Mouse (Mus musculus) limb, embryonic 15.5 days (tissue): ENCODE data around the gene Cd300lf. TPM values are rescaled to one million over a fixed set of nuclear protein-coding genes. Genes with fewer than 3 reads are reported as not detected.

Source experiments
- ATAC-seq: fragments of 200-750 bp; cut with Nextera tagmentation; 2 replicates; pipeline ENCODE4 v1.8.0; 2017; ENCODE audit warnings: low read depth, moderate TSS enrichment; ENCODE audit not compliant: insufficient number of reproducible peaks, low FRiP score, low TSS enrichment
- H3K27ac ChIP-seq: fragments of 300-500 bp; sonication (generic); 2 replicates; pipeline ENCODE4 v1.5.1; 2015; ENCODE audit warnings: moderate library complexity, mild to moderate bottlenecking, inconsistent platforms
- H3K27me3 ChIP-seq: fragments of 300-500 bp; sonication (generic); 2 replicates; pipeline ENCODE4 v1.6.1; 2015; ENCODE audit warnings: inconsistent platforms
- H3K36me3 ChIP-seq: fragments of 300-500 bp; sonication (generic); 2 replicates; pipeline ENCODE4 v1.6.1; 2015; ENCODE audit warnings: inconsistent platforms
- H3K4me1 ChIP-seq: fragments of 300-500 bp; sonication (generic); 2 replicates; pipeline ENCODE4 v1.6.1; 2015; ENCODE audit warnings: inconsistent platforms
- H3K4me2 ChIP-seq: fragments of 300-500 bp; sonication (generic); 2 replicates; pipeline ENCODE4 v1.6.1; 2015; ENCODE audit warnings: mild to moderate bottlenecking, inconsistent platforms
- H3K4me3 ChIP-seq: fragments of 300-500 bp; sonication (generic); 2 replicates; pipeline ENCODE4 v1.5.1; 2015; ENCODE audit warnings: mild to moderate bottlenecking, inconsistent platforms
- H3K9ac ChIP-seq: fragments of 300-500 bp; sonication (generic); 2 replicates; pipeline ENCODE4 v1.6.1; 2015; ENCODE audit warnings: inconsistent platforms
- H3K9me3 ChIP-seq: fragments of 300-500 bp; sonication (generic); 2 replicates; pipeline ENCODE4 v1.6.1; 2016; ENCODE audit warnings: inconsistent platforms
- WGBS: fragments of 180-500 bp; shearing (Covaris S2); methylation state at CpG from one replicate; pipeline ENCODE4 v1.1.7; 2015; 5-methylcytosine and 5-hydroxymethylcytosine counted together
- polyA plus RNA-seq: library from polyadenylated mRNA; unstranded; fragments of >200 nt; fragmentation: Nextera tagmentation; extraction: Ambion mirVana; gene quantifications from 2 replicates; pipeline ENCODE4 v1.2.1, GENCODE M21; 2015

The Cd300lf gene
- polyA plus RNA-seq, 1 experiment from 2014 or later: 0.46 TPM

DNA sequence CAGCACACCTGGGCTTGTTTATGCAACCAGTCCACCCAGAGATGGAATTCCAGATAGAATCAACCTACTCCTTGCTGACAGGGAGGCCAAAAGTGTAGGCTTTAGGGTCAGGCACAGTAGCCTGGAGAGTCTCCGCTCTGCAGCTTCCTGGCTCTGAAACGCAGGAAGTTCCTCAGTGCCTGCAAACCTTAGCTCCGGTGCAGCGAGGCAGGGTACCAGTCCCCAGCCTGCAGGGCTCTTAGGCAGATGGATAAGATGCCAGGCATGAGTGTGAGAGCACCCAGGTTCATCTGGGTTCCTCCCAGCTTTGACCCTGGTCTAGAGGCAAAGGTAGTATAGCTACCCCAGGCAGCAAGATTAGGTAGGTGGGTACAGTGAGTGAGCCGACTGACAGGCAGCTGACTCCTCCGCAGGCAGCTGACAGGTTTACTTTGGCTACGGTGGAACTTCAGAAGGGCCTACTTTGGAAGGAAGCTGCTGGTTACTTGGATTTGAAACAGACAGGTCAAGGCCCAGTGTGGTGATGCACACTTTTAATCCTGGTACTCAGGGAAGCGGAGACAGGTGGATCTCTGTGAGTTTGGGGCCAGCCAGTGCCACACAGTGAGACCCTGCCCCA is 33.9 kb upstream of the Cd300lf start:
- 83% methylated on average over 8 of the region's 8 CpGs for WGBS
- peaks cover 40% of the 10 kb centered on the region for H3K4me1 ChIP-seq
- H3K4me3 ChIP-seq: no peak overlapping the region
- ATAC-seq: no peak
- no peaks in the 10 kb centered on the region for H3K36me3 ChIP-seq
- H3K4me2 ChIP-seq: no peak overlapping the region
- H3K27me3 ChIP-seq: peaks cover 28% of the 10 kb centered on the region
- H3K9ac ChIP-seq: no peak overlapping the region
- no peak overlapping the region for H3K27ac ChIP-seq
- H3K9me3 ChIP-seq: no peaks in the 10 kb centered on the region

DNA sequence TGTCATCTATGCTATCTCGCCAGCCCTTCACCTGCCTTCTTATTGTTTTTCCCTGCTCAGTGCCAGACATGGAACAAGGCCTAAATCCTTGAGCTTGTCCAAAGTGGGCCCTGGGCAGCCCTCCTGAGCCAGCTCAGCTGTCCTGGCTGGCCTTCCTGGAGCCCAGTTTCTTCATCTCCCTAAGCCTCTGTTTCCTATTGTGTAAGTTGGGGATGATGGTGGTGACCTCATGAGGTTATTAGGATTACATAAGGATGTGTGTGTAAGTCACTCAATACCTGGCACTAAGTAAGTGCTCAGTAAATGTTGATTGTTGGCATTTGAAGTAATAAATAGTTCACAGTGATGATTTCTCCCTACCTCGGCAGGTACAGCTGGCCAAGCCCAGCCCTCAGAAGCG is 33.0 kb upstream of the Cd300lf start:
- Histone ChIP-seq H3K27me3 (peaks cover 37% of the 10 kb centered on the region), H3K4me1 (peaks cover 40% of the 10 kb centered on the region), H3K4me2 (no peak overlapping the region), H3K36me3 (no peaks in the 10 kb centered on the region), H3K9me3 (no peaks in the 10 kb centered on the region), H3K27ac (no peak overlapping the region), H3K9ac (no peak overlapping the region), H3K4me3 (no peak overlapping the region)
- WGBS: 73% methylated on average over 3 of the region's 3 CpGs
- no peak for ATAC-seq

DNA sequence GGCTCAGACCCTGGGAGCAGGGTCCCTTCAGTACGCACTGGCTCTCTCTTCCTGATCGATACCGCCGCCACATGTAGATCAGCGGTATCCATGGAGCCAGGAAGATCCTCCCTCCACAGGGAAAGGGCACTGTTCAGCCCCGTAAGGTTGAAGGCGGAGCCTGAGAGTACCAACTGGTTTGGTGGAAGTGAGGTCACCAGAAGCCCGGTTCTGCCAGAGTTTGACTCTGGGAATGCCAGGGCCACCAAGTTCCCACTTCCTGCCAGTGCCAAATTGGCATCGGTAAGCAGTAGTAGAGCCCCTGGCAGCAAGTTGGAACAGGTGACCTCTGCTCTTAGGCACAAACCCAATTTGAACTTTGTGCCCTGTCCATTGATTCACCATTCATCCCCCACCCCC is 31.2 kb upstream of the Cd300lf start:
- H3K36me3 ChIP-seq: no peaks in the 10 kb centered on the region
- H3K4me1 ChIP-seq: peaks cover 30% of the 10 kb centered on the region
- WGBS: 5% methylated on average over 9 of the region's 9 CpGs
- no peak overlapping the region for H3K9ac ChIP-seq
- H3K9me3 ChIP-seq: no peaks in the 10 kb centered on the region
- peaks cover 42% of the 10 kb centered on the region for H3K27me3 ChIP-seq
- no peak overlapping the region for H3K27ac ChIP-seq
- peak overlapping the region; percentile 92 for H3K4me2 ChIP-seq
- peak overlapping the region; percentile 65 for H3K4me3 ChIP-seq
- no peak for ATAC-seq

DNA sequence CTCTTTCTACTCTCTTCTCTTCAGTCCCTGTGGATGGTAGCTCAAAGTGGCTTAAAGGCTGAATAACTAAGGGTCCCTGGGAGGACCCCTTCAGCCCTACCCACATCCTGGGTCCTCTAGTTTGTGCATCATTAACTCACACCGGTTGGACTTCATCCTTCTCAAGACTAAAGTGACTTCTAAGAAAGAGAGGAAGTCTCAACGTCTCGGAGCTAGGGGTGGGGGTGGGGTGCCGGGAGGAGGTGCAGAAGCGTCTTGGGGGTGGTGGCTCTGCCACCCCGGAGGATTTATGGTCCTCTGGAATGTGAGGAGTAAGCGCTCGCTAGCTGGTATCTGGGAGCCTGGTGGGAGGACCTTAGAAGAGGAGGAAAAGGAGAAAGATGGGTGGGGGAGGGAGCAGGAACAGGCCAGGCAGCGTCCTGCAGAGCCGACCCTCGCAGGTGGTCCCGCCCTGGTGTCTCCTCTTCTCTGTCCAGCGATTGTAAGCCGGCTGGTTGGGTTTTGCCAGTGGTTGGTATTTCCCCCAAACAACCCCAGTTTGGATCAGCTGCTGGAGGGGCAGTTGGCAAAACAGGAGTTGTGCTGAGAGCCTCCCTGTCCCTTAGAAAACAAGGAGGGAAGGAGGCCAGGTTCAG is 30.7 kb upstream of the Cd300lf start:
- H3K27ac ChIP-seq: no peak overlapping the region
- H3K4me1 ChIP-seq: peaks cover 30% of the 10 kb centered on the region

DNA sequence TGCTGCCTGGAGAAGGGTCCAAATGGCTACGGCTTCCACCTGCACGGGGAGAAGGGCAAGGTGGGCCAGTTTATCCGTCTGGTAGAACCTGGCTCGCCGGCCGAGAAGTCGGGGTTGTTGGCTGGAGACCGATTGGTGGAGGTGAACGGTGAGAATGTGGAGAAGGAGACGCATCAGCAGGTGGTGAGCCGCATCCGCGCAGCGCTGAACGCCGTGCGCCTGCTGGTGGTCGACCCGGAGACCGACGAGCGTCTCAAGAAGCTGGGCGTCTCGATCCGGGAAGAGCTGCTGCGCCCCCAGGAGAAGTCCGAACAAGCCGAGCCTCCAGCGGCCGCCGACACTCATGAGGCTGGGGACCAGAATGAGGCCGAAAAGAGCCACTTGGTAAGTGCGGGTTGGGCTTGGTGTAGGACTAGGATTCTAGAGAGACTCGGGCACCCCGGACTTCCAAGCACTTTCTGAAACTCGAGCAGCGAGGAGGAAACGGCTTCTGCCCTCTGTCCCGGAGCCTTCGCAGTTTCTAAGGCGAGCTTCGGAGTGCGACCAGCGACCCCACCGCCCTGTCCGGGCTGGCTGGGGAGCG is 29.9 kb upstream of the Cd300lf start:
- Histone ChIP-seq H3K27ac (no peak overlapping the region), H3K4me1 (peaks cover 30% of the 10 kb centered on the region)
- ATAC-seq: no peak

More for the DNA sequence above, 30.7 kb upstream of the Cd300lf start:
- ATAC-seq: no peak
- peak overlapping the region; percentile 92 for H3K4me2 ChIP-seq
- no peaks in the 10 kb centered on the region for H3K9me3 ChIP-seq
- no peaks in the 10 kb centered on the region for H3K36me3 ChIP-seq
- H3K9ac ChIP-seq: no peak overlapping the region
- H3K27me3 ChIP-seq: peaks cover 42% of the 10 kb centered on the region
- H3K4me3 ChIP-seq: peak overlapping the region; percentile 65
- under 1% methylated on average over 14 of the region's 14 CpGs for WGBS

DNA sequence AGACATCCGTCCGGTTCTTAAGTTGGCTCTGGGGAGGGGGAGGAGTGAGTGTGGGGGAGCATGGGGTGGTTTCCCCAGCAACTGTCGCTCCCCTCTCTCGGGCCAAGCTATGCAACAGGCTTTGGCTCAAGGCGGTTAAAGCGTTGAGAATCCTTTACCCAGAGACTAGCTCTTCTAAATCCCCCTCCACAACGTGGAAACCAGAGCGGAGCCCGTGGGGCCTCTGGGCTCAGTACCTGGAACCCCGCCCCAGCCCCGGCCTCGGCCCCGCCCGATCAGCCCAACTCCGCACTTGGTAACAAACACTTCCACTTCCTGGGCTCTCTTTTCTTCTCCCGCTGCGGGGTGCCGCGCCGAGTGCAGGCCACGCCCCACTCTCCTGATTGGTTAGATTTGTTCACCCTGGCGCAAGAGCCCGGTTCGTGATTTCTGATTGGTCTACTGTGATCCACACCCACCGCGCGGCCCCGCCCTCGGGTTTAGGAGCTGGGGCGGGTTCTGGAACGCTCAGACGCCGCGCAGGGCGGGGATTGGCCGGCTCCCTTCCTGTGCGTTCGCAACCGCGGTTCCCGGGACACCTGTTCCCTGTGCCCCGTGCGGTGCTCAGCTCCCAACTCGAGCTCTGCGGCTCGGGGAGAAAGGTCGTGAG is 29.2 kb upstream of the Cd300lf start, which contains the start of gene Slc9a3r1:
TSS of gene Slc9a3r1 (plus strand) at position 510 of the 649 bp plus-strand sequence.
- H3K36me3 ChIP-seq: no peaks in the 10 kb centered on the region
- ATAC-seq: peak; percentile 92
- H3K27me3 ChIP-seq: peaks cover 42% of the 10 kb centered on the region
- peak within 1 kb of the TSS; percentile 43 for H3K9ac ChIP-seq
- H3K4me2 ChIP-seq: peak within 1 kb of the TSS; percentile 92
- H3K27ac ChIP-seq: peak within 1 kb of the TSS; percentile 67; the same call in 1 of the 2 replicates
- H3K9me3 ChIP-seq: no peaks in the 10 kb centered on the region
- H3K4me1 ChIP-seq: peaks cover 36% of the 10 kb centered on the region
- under 1% methylated on average over 47 of the region's 47 CpGs for WGBS
- H3K4me3 ChIP-seq: peak within 1 kb of the TSS; percentile 65

More for the DNA sequence above, 29.9 kb upstream of the Cd300lf start:
- no peaks in the 10 kb centered on the region for H3K9me3 ChIP-seq
- H3K4me2 ChIP-seq: peak overlapping the region; percentile 92
- H3K36me3 ChIP-seq: no peaks in the 10 kb centered on the region
- peak overlapping the region; percentile 43 for H3K9ac ChIP-seq
- peak overlapping the region; percentile 65 for H3K4me3 ChIP-seq
- under 1% methylated on average over 47 of the region's 47 CpGs for WGBS
- peaks cover 42% of the 10 kb centered on the region for H3K27me3 ChIP-seq

DNA sequence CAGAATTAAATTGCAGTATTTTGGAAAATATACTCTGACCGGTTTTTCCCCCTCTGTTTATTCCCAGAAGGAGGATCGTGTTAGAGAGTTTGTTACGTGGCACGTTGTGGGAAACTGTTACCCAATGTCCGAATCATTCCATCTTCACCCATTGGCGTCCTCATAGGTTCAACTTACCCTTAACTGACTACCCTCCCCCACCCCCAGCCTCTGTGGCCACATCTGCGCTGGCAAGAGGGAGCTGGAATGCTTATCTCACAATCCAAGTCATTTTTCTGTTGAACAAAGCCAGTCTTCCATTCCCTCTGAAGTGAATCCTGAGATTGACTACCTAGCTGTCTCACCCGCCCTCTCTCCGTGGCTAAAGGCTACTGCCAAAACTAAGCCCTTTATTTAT is 28.4 kb upstream of the Cd300lf start:
- Histone ChIP-seq H3K27me3 (peaks cover 42% of the 10 kb centered on the region), H3K36me3 (no peaks in the 10 kb centered on the region), H3K4me2 (peak overlapping the region; percentile 92), H3K4me1 (peaks cover 38% of the 10 kb centered on the region), H3K27ac (no peak overlapping the region), H3K9ac (no peak overlapping the region), H3K9me3 (no peaks in the 10 kb centered on the region), H3K4me3 (peak overlapping the region; percentile 65; the same call in 1 of the 2 replicates)
- WGBS: 25% methylated on average over 9 of the region's 9 CpGs
- no peak for ATAC-seq

DNA sequence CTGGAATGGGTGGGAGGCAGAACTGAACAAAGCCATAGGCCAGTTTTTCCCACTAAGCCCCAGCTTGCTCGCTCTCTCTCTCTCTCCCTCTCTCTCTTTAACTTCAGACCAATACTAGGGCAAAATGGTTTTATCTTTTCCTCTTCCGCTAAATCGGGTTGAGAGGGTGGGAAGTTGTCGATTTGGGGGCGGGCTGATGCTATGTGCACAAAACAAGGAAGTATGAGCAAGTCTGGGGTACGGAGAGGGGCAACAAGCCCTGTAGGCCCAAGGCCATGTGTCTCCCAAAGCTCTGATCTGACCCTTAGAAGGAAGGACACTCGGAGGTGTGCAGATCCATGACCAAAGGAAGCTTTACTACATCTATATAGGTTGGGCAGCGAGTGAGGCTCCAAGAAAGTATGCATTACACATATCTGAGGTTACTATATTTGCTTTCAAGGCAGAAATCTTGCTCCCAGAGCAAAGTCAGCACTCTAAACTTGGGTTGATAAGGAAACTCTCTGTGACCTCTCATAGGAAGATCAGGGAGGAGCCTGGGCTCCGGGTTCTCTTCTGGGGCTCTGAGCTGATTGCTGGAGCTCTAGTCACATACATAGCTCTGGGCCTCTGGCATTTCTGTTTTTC is 27.9 kb upstream of the Cd300lf start:
- H3K4me3 ChIP-seq: no peak overlapping the region
- no peak for ATAC-seq
- H3K27ac ChIP-seq: no peak overlapping the region
- H3K27me3 ChIP-seq: peaks cover 46% of the 10 kb centered on the region
- no peak overlapping the region for H3K9ac ChIP-seq
- H3K4me1 ChIP-seq: peaks cover 38% of the 10 kb centered on the region
- WGBS: 74% methylated on average over 9 of the region's 9 CpGs
- H3K36me3 ChIP-seq: no peaks in the 10 kb centered on the region
- H3K4me2 ChIP-seq: no peak overlapping the region
- no peaks in the 10 kb centered on the region for H3K9me3 ChIP-seq

DNA sequence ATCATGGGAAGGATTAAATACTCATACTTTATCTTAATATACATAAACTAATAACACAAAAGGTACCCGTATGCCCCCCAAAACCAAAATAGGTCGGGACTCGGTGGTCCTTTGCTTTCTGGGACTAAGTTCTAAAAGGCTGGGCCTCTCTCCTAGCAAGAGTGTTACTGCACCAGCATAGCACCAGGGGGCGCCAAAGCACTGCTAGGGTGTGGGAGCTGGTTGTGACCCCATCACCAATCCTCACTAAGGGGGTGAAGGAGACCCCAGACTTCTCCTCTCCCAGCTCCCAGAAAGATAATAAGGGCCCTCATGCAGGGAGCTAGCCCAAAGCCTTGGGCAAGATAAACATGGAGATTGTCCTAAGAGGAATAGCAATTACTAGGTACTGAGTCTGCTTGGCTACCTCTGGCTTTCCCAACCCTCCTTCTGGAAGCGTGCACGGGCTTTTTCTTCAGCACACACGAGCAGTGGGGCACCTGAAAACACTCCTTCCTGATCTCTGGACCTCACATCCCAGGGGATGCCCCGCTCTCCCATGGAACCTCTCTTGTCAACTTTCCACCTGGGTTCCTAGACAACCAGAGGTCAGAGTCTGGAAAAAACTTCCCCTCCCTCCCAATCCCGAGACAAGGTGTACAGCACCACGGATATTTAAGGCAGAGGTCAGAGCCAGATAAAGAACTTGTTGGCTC is 27.2 kb upstream of the Cd300lf start:
- peaks cover 38% of the 10 kb centered on the region for H3K4me1 ChIP-seq
- H3K27ac ChIP-seq: no peak overlapping the region
- H3K27me3 ChIP-seq: peaks cover 51% of the 10 kb centered on the region
- no peak overlapping the region for H3K4me2 ChIP-seq
- no peak overlapping the region for H3K4me3 ChIP-seq
- no peaks in the 10 kb centered on the region for H3K9me3 ChIP-seq
- H3K9ac ChIP-seq: no peak overlapping the region
- H3K36me3 ChIP-seq: no peaks in the 10 kb centered on the region
- WGBS: 32% methylated on average over 10 of the region's 10 CpGs
- no peak for ATAC-seq

DNA sequence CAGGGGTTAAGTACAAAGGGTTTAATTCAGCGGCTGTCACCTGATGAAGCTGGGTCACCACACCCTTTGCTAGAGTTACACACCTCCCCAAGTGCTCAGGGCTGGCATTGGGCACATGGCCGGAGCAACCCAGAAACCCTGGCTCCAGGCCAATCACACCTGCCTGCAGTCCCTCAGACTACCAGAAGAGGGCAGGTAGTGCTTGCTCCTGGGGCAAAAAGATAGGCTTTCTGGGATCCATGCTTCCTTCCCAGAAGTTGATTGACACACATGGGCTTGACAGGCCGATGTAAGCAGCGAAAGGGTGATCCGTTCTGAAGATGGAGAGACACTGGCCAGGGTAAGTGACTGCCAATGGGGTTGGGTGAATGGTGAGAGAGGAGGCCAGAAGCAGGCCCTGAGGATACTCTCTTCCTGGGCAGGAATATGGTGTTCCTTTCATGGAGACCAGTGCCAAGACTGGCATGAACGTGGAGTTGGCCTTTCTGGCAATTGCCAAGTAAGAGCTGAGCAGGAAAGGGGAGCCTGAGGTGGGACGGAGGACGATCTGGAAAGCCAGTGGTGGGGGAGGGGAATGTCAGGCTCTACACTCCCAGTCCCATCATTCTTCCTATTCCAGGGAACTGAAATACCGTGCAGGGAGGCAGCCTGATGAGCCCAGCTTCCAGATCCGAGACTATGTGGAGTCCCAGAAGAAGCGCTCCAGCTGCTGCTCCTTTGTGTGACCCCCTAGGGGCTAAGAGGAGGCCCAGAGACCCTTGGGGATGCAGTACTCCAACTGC is 26.4 kb upstream of the Cd300lf start:
- whole genome bisulfite sequencing: 43% methylated on average over 11 of the region's 11 CpGs
- H3K9ac ChIP-seq: no peak overlapping the region

More for the DNA sequence above, 26.4 kb upstream of the Cd300lf start:
- peaks cover 38% of the 10 kb centered on the region for H3K4me1 ChIP-seq
- no peaks in the 10 kb centered on the region for H3K36me3 ChIP-seq
- no peak for ATAC-seq
- H3K27ac ChIP-seq: no peak overlapping the region
- no peaks in the 10 kb centered on the region for H3K9me3 ChIP-seq
- no peak overlapping the region for H3K4me2 ChIP-seq
- no peak overlapping the region for H3K4me3 ChIP-seq
- H3K27me3 ChIP-seq: peaks cover 47% of the 10 kb centered on the region
